Mouse (Mus musculus) embryo, embryonic 9.5 days (tissue): Measurements from ENCODE around the gene Chmp2a.

Source experiments
- DNase-seq: peaks from one replicate; pipeline ENCODE4 v3.0.0-alpha.2; 2017; ENCODE audit errors: extremely low spot score

Gene Chmp2a

DNA sequence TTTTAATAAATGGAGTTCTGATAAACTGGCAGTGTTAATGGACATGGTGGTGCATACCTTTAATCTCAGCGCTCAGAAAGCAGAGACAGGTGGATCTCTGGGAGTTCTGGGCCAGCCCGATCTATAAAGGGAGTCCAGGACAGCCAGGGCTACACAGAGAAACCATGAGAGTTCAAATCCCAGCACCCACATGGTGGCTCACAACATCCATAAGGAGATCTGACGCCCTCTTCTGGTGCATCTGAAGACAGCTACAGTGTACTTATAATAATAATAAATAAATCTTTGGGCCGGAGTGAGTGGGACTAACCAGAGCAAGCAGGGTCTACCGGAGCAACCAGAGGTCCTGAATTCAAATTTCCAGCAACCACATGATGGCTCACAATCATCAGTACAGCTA is 31.2 kb downstream of the Chmp2a start:
- DNase-seq = no peak

DNA sequence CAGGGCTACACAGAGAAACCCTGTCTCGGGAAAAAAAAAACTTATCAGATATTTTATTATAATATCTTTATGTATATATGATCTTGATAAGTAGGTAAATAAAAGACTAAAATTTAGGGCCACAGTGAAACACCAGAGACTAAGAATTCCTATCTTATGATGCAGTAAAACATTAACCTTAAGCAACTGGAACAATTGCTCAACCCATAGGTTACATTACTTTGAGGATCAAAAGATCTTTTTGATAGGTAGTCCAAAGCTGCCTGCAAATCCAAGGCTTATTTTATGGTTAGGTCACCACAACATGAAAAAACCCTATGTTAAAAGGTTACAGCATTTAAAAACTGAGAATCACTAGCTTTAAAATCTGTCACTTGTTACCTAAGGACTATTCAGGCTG is 33.0 kb downstream of the Chmp2a start:
- DNase-seq = no peak

DNA sequence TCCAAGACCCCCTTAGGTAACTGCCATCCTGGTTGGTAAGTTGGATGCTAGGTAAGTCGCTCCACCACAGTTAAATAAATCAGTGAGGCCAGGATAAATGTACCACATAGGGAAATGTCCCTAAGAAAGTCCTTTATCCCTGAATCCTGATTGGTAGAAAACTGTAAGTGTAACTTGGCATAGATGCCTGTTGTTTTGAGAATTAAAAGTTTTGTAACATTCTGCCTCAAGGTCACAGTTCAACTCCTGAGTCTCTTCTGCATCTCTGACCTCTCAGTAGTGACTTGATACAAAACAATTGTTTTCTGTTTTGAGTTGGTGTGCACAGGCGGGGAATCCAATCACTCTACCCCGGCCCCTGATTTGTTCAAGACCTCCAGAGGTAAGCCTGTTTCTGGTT is 35.8 kb downstream of the Chmp2a start, which contains the start of gene Trim28:
Trim28 (plus strand) TSS at position 264 of the 400 bp plus-strand sequence.
- DNase-seq = no peak

DNA sequence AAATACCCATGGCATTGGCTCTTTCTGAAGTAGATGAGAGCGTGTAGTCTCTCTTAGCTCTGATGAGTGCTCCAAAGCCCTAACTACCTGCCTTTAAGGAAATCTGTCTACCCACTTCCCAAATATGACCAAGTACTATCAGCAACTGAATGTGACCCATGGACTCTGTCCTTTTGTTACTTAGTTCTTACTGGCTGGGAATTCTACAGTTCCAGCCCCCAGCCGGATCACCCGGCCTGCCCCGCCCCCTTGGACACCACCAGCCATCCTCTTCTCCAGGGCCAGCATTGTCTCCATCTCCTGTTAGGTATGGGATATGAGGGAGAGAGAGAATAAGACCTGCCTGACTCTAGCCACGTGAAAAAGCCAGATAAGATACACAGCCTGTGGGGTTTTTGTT is 36.6 kb downstream of the Chmp2a start, which contains the start of gene Slc27a5:
Slc27a5 (minus strand) TSS at position 140 of the 400 bp plus-strand sequence.
- no peak for DNase-seq

DNA sequence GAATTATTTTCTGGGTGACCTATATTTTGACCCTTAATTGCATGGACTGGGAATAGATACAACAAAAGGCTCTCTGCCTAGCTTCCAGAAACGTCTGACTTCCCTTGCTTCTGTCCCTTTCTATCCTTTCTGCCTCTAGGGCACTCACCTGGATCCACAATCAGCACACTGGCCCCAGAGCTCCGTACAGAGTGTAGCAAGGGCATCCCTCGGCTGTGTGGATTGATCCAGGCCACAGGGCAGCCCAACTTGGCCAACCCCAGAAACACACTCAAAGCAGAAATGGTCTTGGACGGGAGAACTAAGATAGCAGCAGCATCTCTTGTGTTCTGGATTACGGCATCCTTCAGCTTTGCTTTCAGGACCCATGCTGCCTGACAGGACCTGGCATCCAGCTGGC is 37.4 kb downstream of the Chmp2a start:
- DNase-seq = no peak

DNA sequence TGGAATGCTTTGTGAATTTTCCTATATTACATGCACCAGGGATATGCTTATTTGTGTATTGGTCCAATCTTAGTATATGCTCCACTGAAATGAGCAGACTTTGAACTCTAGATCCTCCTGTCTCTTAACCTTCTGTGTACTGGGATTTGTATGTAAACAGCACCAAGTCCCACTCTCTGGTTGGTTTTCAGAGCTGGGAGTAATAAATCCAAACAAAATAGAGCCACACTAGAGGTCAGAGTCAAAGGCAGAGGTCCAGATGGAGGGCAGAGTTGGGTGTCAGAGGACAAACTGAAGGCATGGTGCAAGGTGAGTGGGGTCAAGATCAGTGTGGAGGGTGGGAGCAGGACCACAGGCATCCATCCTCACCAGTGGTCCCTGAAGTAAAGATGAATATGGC is 38.7 kb downstream of the Chmp2a start:
- DNase-seq = no peak

DNA sequence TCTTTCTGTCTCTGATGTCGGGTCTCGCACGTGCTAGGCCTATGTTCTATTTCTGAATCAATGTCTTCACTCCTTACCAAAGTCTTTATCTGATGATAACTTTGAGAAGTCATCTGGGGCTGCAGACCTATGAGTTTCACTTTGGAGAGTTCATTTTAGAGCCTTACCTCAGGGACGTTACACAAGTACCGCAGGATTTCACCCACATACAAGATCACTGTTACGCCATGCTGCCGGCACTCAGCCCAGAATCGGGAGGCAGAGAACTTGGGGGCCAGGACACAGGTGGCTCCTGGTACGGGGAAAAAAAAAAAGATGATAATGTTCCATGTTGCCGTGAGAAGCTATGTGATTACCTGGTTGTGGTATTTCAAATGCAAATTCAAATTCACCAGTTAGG is 41.5 kb downstream of the Chmp2a start:
- DNase-seq = no peak

DNA sequence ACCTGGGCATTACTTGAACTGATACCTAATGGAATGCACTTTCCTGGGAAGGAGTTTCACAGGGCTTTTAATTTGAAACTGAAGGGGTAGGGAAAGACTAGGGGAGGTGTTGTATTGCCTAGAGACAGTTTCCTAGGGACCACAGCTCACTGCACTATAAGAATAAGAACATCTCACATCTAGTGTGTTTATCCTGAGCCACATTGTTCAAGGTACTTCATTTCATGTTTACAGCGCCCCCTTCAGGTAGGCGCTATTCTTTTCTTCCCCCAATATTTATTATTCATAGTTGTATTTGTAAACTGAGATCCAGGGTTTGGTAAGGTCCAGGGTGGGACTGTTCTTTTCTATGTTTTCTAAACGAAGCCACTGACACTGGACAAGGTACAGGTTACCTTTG is 42.4 kb downstream of the Chmp2a start:
- no peak for DNase-seq

DNA sequence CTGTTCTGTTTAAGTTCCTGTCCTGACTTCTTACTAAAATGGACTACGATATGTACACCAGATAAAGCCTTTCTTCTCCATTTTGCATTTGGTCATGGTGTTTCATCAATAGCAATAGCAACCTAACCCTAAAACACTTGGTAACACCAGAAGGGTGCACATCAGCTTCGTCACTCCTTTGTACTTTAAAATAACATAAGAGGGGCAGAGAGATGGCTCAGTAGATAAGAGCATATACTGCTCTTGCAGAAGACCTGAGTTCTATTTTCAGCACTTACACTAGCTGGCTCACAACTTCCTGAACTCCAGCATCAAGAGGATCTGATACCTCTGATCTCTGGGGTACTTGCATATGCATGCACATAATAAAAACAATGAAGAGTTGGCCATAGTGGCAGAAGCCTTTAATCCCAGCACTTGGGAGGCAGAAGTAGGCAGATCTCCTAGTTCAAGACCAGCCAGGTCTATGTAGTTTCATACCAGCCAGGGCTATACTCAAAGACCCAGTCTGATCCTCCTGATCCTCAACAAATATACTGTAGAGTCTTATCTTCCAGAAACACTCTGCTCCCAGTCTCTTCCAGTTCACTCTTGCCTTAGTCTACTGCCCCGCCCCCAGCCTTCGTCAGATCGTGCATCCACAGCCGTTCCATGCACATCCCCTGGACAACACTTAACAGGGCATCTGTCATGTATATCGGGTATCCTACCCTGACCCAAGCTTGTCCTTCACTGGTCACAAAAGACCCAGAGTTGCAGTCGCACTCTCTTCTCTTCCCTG is 47.0 kb downstream of the Chmp2a start:
- no peak for DNase-seq

DNA sequence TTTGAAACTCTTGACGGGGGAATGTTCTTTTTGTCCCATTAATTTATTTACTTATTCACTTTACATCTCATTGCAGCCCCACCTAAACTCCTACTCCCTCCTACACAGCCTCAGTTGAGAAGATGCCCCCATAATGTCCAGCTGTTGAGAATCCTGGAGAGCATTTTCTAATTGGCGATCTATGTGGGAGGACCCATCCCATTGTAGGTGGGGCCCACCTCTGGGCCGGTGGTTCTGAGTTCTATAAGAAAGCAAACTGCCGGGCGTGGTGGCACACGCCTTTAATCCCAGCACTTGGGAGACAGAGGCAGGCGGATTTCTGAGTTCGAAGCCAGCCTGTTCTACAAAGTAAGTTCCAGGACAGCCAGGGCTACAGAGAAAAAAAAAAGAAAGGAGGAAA is 47.7 kb downstream of the Chmp2a start:
- DNase-seq = no peak

DNA sequence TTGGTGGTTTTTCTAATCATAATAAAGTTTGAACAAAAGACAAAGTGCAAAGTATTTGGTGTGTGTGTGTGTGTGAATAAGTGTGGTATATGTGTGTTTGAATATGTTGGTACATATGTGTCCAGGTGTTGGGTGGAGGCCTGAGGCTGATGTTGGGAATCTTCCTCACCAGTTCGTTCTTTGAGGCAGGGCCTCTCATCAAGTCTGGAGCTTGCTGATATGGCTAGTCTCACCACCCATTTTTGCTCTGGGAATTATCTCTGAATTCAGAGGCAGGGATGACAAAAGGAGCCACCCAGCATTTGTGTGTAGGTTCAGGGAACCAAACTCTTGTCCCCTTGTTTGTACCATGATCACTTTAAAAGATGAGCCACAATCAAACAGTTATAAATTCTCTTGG is 48.9 kb downstream of the Chmp2a start:
- no peak for DNase-seq
